Mouse (Mus musculus): ENCODE measurements around the gene Scarb1. TPM values are rescaled to one million over a fixed set of nuclear protein-coding genes. Genes with fewer than 3 reads are reported as not detected.

Gene Scarb1
- total RNA-seq, 2 experiments from 2014 or later, result 57.0 to 71.7 TPM

Other genes starting within 250 kb of the Scarb1 start
- gene Ncor2, start 161.9 kb downstream of the Scarb1 start, total RNA-seq (2014; fragmentation: Nextera tagmentation), result 48.7 and 54.4 TPM in 2 replicates
- gene Ncor2, start 161.9 kb downstream of the Scarb1 start, total RNA-seq (2017), result 4.8 and 6.7 TPM in 2 replicates
- gene Gm10382, start 48.2 kb upstream of the Scarb1 start, total RNA-seq (2014; fragmentation: Nextera tagmentation), result not detected in 2 replicates
- gene Gm10382, start 48.2 kb upstream of the Scarb1 start, total RNA-seq (2017), result 0.56 TPM in 1 of 2 replicates, not detected in the other
- 110 and 133 TPM in 2 replicates for gene Ubc, start 49.1 kb upstream of the Scarb1 start, total RNA-seq (2014; fragmentation: Nextera tagmentation)
- 202 and 258 TPM in 2 replicates for gene Ubc, start 49.1 kb upstream of the Scarb1 start, total RNA-seq (2017)
- gene Dhx37, start 93.0 kb upstream of the Scarb1 start, total RNA-seq (2014; fragmentation: Nextera tagmentation), result 21.2 and 34.5 TPM in 2 replicates
- gene Dhx37, start 93.0 kb upstream of the Scarb1 start, total RNA-seq (2017), result 69.0 and 83.7 TPM in 2 replicates
- gene Bri3bp, start 100.5 kb upstream of the Scarb1 start, total RNA-seq (2014; fragmentation: Nextera tagmentation), result 37.4 and 77.0 TPM in 2 replicates
- gene Bri3bp, start 100.5 kb upstream of the Scarb1 start, total RNA-seq (2017), result 28.5 and 31.3 TPM in 2 replicates
- 8.4 and 8.7 TPM in 2 replicates for gene Aacs, start 134.7 kb upstream of the Scarb1 start, total RNA-seq (2014; fragmentation: Nextera tagmentation)
- gene Aacs, start 134.7 kb upstream of the Scarb1 start, total RNA-seq (2017), result 3.2 and 3.8 TPM in 2 replicates
- gene Tmem132b, start 190.7 kb upstream of the Scarb1 start, total RNA-seq (2014; fragmentation: Nextera tagmentation), result not detected in 2 replicates
- gene Tmem132b, start 190.7 kb upstream of the Scarb1 start, total RNA-seq (2017), result not detected in 2 replicates